Mouse (Mus musculus): ENCODE results near the gene Tdp1. TPM values are rescaled to one million over a fixed set of nuclear protein-coding genes. Genes with fewer than 3 reads are reported as not detected.

The Tdp1 gene
- polyA plus RNA-seq, 1 experiment from 2014 or later = 36.9 TPM

DNA sequence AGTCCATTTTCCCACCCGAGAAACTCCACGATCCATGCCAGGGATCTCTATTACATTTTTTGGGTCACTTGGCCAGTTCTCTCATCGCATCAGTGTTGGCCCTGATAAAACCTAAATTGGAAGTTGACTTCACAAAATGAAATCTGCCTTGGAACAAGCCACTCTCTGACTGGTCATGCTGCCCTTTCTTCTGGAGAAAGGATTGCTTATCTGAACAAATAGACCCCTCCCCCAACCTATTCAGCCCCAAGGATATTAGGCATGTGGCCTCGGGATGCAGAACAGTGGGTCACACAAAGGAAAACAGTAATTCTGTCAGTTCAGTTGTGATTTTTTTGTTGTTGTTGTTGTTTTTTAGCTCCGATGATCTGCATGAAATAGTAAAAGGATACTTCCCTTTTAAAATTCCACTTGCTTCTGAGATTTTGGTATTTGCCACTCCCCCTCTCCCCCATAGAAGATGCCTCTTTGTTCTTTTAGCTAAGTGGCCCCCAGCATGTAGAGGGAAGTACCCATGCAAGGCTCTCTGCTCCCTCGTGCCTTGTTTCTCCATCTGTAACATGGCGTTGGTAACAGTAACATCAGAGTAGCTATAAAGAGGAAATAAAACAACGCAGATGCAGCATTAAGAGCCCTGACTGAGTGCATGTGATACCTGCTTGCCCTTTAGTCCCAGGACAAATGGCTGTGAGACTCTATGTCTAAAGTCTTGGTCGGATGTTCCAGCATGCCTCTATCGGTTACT, 109.0 kb downstream of the Tdp1 start:
- 75% methylated on average over 10 of the region's 10 CpGs for WGBS (ENCODE audit: insufficient replicate concordance)
- Histone ChIP-seq H3K9ac (ENCODE audit: low read depth, low read length) (no peak overlapping the region), H3K4me2 (no peak overlapping the region), H3K4me3 (ENCODE audit: low read depth, low read length) (no peak overlapping the region), H3K27ac (ENCODE audit: low read depth, low read length) (no peak overlapping the region), H3K9me3 (replicated peaks; ENCODE audit: control insufficient read depth, low read length) (no peaks in the 10 kb centered on the region), H3K4me1 (ENCODE audit: control insufficient read depth, insufficient read depth, low read length) (no peaks in the 10 kb centered on the region), H3K36me3 (ENCODE audit: control insufficient read depth, insufficient read depth, low read length) (no peaks in the 10 kb centered on the region), H3K27me3 (ENCODE audit: control insufficient read depth, insufficient read depth, low read length) (no peaks in the 10 kb centered on the region)
- ATAC-seq (replicated peaks; ENCODE audit: insufficient number of reproducible peaks, low FRiP score, low TSS enrichment) = no peak

DNA sequence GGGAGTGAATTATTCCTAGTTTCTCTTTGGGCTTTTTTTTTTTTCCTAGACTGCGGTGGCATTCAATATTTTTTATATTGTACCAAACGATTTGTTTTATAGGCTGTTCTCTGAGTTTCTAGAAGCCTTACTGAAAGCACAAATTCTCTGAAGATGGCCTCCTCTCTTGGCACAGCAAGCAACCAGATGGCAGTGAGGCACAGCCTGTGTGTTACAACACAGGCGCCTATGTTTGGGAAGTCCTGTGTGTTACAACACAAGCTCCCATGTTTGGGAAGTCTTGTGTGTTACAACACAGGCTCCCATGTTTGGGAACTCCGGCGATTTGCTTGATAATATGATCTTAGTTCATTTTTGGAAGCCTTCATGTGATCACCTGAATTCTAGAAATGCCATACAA, 111.6 kb downstream of the Tdp1 start:
- Histone ChIP-seq H3K27ac (ENCODE audit: low read depth, low read length) (no peak overlapping the region), H3K27me3 (ENCODE audit: control insufficient read depth, insufficient read depth, low read length) (no peaks in the 10 kb centered on the region)
- WGBS (ENCODE audit: insufficient replicate concordance) = 76% methylated on average over 5 of the region's 5 CpGs

DNA sequence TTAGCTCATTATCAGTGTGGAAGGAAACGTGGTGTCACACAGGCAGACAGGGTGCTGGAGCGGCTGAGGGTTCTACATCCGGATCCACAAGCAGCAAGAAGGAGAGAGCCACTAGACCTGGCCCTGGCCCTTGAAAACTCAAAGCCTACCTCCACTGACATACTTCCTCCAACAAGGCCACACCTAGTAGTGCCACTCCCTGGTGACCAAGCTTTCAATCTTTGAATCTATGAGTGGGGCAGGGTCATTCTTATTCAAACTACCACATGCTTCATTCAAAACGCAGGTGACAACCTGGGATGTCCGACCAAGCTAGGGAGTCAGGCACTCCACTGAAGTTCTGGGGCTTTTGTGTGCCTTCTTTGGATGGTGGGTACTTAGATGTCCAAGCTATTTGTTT, 115.4 kb downstream of the Tdp1 start:
- WGBS (ENCODE audit: insufficient replicate concordance) = 71% methylated on average over 5 of the region's 5 CpGs
- Histone ChIP-seq H3K36me3 (ENCODE audit: control insufficient read depth, insufficient read depth, low read length) (no peaks in the 10 kb centered on the region), H3K4me1 (ENCODE audit: control insufficient read depth, insufficient read depth, low read length) (no peaks in the 10 kb centered on the region), H3K27ac (ENCODE audit: low read depth, low read length) (no peak overlapping the region), H3K9ac (ENCODE audit: low read depth, low read length) (no peak overlapping the region), H3K4me2 (no peak overlapping the region), H3K9me3 (replicated peaks; ENCODE audit: control insufficient read depth, low read length) (no peaks in the 10 kb centered on the region), H3K4me3 (ENCODE audit: low read depth, low read length) (no peak overlapping the region), H3K27me3 (ENCODE audit: control insufficient read depth, insufficient read depth, low read length) (no peaks in the 10 kb centered on the region)
- no peak for ATAC-seq (replicated peaks; ENCODE audit: insufficient number of reproducible peaks, low FRiP score, low TSS enrichment)

More for the DNA sequence above, 111.6 kb downstream of the Tdp1 start:
- no peak overlapping the region for H3K4me2 ChIP-seq
- ATAC-seq (replicated peaks; ENCODE audit: insufficient number of reproducible peaks, low FRiP score, low TSS enrichment) = no peak
- no peaks in the 10 kb centered on the region for H3K9me3 ChIP-seq (replicated peaks; ENCODE audit: control insufficient read depth, low read length)
- H3K36me3 ChIP-seq (ENCODE audit: control insufficient read depth, insufficient read depth, low read length) = no peaks in the 10 kb centered on the region
- no peaks in the 10 kb centered on the region for H3K4me1 ChIP-seq (ENCODE audit: control insufficient read depth, insufficient read depth, low read length)
- no peak overlapping the region for H3K4me3 ChIP-seq (ENCODE audit: low read depth, low read length)
- H3K9ac ChIP-seq (ENCODE audit: low read depth, low read length) = no peak overlapping the region

DNA sequence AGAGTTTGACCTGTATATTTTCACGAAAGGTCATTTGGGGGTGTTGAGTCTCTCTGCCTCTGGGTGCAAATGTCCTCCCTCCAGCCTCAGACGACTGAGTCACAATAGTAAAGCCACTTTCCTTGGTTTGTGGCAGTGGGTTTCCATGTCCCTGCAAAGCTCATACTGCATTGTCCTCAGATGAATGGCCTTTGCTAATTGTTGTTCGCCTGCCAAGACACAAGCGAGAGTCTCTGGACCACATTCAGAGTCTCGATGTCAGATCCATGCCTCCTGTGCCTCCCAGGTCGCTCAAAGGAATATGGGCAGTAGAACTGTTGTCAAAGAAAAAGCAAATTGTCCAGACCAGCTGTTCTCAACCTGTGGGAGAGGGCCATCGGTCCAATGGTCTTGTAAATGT, 116.1 kb downstream of the Tdp1 start:
- Histone ChIP-seq H3K27ac (ENCODE audit: low read depth, low read length) (no peak overlapping the region), H3K9me3 (replicated peaks; ENCODE audit: control insufficient read depth, low read length) (no peaks in the 10 kb centered on the region), H3K4me3 (ENCODE audit: low read depth, low read length) (no peak overlapping the region), H3K4me1 (ENCODE audit: control insufficient read depth, insufficient read depth, low read length) (no peaks in the 10 kb centered on the region), H3K4me2 (no peak overlapping the region), H3K9ac (ENCODE audit: low read depth, low read length) (no peak overlapping the region), H3K27me3 (ENCODE audit: control insufficient read depth, insufficient read depth, low read length) (no peaks in the 10 kb centered on the region), H3K36me3 (ENCODE audit: control insufficient read depth, insufficient read depth, low read length) (no peaks in the 10 kb centered on the region)
- ATAC-seq (replicated peaks; ENCODE audit: insufficient number of reproducible peaks, low FRiP score, low TSS enrichment) = no peak
- 80% methylated on average over 7 of the region's 7 CpGs for WGBS (ENCODE audit: insufficient replicate concordance)

DNA sequence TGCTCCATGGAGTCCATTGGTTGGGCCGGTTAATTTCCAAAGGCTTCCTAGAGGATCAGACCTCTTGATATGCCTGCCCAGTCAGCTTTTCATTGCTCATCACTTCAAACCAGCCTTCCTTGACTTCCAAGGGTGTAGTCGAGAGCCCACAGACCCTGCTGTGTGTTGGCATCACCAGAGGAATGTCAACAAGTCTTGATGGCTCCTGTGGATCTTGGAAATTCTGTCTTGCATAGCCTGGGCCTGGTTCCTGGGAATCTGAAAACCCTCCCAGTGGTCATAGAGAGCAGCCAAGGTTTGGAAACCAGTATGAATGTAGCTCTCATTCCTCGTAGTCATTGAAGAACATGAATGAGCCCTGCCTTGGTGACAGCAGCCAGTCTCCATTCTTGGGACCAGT, 116.9 kb downstream of the Tdp1 start:
- Histone ChIP-seq H3K27ac (ENCODE audit: low read depth, low read length) (no peak overlapping the region), H3K4me1 (ENCODE audit: control insufficient read depth, insufficient read depth, low read length) (no peaks in the 10 kb centered on the region), H3K9me3 (replicated peaks; ENCODE audit: control insufficient read depth, low read length) (no peaks in the 10 kb centered on the region), H3K36me3 (ENCODE audit: control insufficient read depth, insufficient read depth, low read length) (no peaks in the 10 kb centered on the region), H3K9ac (ENCODE audit: low read depth, low read length) (no peak overlapping the region), H3K27me3 (ENCODE audit: control insufficient read depth, insufficient read depth, low read length) (no peaks in the 10 kb centered on the region), H3K4me2 (no peak overlapping the region), H3K4me3 (ENCODE audit: low read depth, low read length) (no peak overlapping the region)
- ATAC-seq (replicated peaks; ENCODE audit: insufficient number of reproducible peaks, low FRiP score, low TSS enrichment) = no peak
- WGBS (ENCODE audit: insufficient replicate concordance) = 82% methylated on average over 3 of the region's 3 CpGs

DNA sequence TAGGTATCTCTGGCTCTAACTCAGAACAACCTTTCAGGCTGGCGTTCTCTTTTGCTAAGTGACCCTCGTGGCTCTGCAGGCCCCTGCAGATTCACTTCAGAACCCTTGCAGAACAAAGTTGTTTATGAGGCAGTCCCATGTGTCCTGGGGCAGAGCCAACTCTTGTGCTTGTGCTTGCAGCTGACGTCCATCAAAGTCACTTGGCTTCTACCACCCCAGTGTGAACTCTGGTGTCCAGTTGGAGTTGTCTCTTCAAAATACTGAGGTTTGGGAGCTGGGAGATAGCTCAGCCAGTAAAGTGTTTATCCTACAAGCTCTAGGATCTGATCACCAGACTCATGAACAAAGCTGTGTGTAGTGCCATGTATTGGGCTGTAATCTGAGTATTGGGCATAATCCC, 117.6 kb downstream of the Tdp1 start:
- H3K9me3 ChIP-seq (replicated peaks; ENCODE audit: control insufficient read depth, low read length) = no peaks in the 10 kb centered on the region
- H3K4me1 ChIP-seq (ENCODE audit: control insufficient read depth, insufficient read depth, low read length) = no peaks in the 10 kb centered on the region
- 75% methylated on average over 3 of the region's 3 CpGs for WGBS (ENCODE audit: insufficient replicate concordance)
- H3K4me2 ChIP-seq = no peak overlapping the region
- no peak overlapping the region for H3K27ac ChIP-seq (ENCODE audit: low read depth, low read length)
- no peak for ATAC-seq (replicated peaks; ENCODE audit: insufficient number of reproducible peaks, low FRiP score, low TSS enrichment)
- no peak overlapping the region for H3K4me3 ChIP-seq (ENCODE audit: low read depth, low read length)
- H3K9ac ChIP-seq (ENCODE audit: low read depth, low read length) = no peak overlapping the region
- no peaks in the 10 kb centered on the region for H3K36me3 ChIP-seq (ENCODE audit: control insufficient read depth, insufficient read depth, low read length)
- no peaks in the 10 kb centered on the region for H3K27me3 ChIP-seq (ENCODE audit: control insufficient read depth, insufficient read depth, low read length)

DNA sequence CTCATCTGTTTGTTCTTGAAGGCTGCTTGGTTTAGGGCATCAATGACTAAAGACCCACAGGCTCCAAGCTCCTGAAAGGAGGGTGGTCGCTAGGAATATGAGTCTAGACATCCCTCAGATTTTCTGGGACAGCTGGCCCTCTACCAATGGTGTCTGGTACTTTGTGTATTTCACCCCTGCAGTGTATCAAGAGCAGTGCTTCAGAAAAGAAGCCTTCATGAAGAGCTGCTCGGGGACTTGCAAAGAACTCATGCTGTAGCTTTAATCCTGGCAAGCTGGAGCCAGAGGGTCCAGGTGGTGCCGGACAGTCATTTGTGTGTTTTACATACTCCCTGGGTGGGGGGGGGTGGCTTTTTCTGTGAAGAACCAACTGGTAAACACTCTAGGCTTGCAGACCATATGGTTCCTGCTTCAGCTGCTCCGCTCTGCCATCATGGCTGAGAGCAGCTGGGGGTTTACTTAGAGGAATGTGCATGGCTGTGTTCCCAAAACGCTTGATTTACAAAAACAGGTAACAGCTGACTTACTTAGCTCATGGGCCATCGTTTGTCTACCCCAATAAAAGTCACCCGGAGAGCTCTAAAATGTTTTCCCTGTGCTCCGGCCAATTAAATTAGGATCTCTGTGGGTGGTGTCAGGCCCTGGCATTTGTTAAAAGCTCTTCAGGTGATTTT, 118.7 kb downstream of the Tdp1 start:
- no peaks in the 10 kb centered on the region for H3K9me3 ChIP-seq (replicated peaks; ENCODE audit: control insufficient read depth, low read length)
- no peaks in the 10 kb centered on the region for H3K4me1 ChIP-seq (ENCODE audit: control insufficient read depth, insufficient read depth, low read length)
- H3K36me3 ChIP-seq (ENCODE audit: control insufficient read depth, insufficient read depth, low read length) = no peaks in the 10 kb centered on the region
- no peak overlapping the region for H3K4me3 ChIP-seq (ENCODE audit: low read depth, low read length)
- ATAC-seq (replicated peaks; ENCODE audit: insufficient number of reproducible peaks, low FRiP score, low TSS enrichment) = no peak
- no peak overlapping the region for H3K4me2 ChIP-seq
- no peak overlapping the region for H3K9ac ChIP-seq (ENCODE audit: low read depth, low read length)
- no peaks in the 10 kb centered on the region for H3K27me3 ChIP-seq (ENCODE audit: control insufficient read depth, insufficient read depth, low read length)
- no peak overlapping the region for H3K27ac ChIP-seq (ENCODE audit: low read depth, low read length)
- 44% methylated on average over 8 of the region's 8 CpGs for WGBS (ENCODE audit: insufficient replicate concordance)

Data from heart, embryonic 11.5 days (tissue).